Mouse (Mus musculus) midbrain, embryonic 14.5 days (tissue): ENCODE measurements around the gene Slamf1. TPM values are rescaled to one million over a fixed set of nuclear protein-coding genes. Genes with fewer than 3 reads are reported as not detected.
"Not testable (repeated sequence)": the region's sequence is repeated elsewhere in the genome, so short reads cannot be mapped to it uniquely, and the experiment has no call there.

ENCODE experiments used
- ATAC-seq: fragments of 200-750 bp; cut with Nextera tagmentation; 2 replicates; pipeline ENCODE4 v1.8.0; 2017; ENCODE audit warnings: moderate number of reproducible peaks, moderate library complexity; ENCODE audit not compliant: low FRiP score, low TSS enrichment
- DNase-seq: peaks from one replicate; pipeline ENCODE4 v3.0.0-alpha.2; 2015
- H3K27ac ChIP-seq: fragments of 300-500 bp; sonication (generic); replicated peaks from 2 replicates; pipeline ENCODE4 v1.5.1; 2014; ENCODE audit warnings: mild to moderate bottlenecking, low read depth, low read length, moderate library complexity
- H3K27me3 ChIP-seq: fragments of 300-500 bp; sonication (generic); 2 replicates; pipeline ENCODE4 v1.6.1; 2014; ENCODE audit warnings: low read length, control low read depth, mixed read lengths; ENCODE audit not compliant: control insufficient read depth, insufficient read depth
- H3K36me3 ChIP-seq: fragments of 300-500 bp; sonication (generic); 2 replicates; pipeline ENCODE4 v1.6.1; 2014; ENCODE audit warnings: low read length, control low read depth; ENCODE audit not compliant: control insufficient read depth, insufficient read depth
- H3K4me1 ChIP-seq: fragments of 300-500 bp; sonication (generic); 2 replicates; pipeline ENCODE4 v1.6.1; 2014; ENCODE audit warnings: mild to moderate bottlenecking, antibody characterized with exemption, low read length, control low read depth; ENCODE audit not compliant: control insufficient read depth, insufficient read depth
- H3K4me2 ChIP-seq: fragments of 300-500 bp; sonication (generic); 2 replicates; pipeline ENCODE4 v1.6.1; 2014; ENCODE audit warnings: mild to moderate bottlenecking, low read length, moderate library complexity
- H3K4me3 ChIP-seq: fragments of 300-500 bp; sonication (generic); replicated peaks from 2 replicates; pipeline ENCODE4 v1.5.1; 2014; ENCODE audit warnings: low read depth, low read length
- H3K9ac ChIP-seq: fragments of 300-500 bp; sonication (generic); replicated peaks from 2 replicates; pipeline ENCODE4 v1.6.1; 2014; ENCODE audit warnings: mild to moderate bottlenecking, low read length, moderate library complexity
- H3K9me3 ChIP-seq: fragments of 300-500 bp; sonication (generic); 2 replicates; pipeline ENCODE4 v1.6.1; 2016; ENCODE audit warnings: low read length, control low read depth, mixed read lengths; ENCODE audit not compliant: control insufficient read depth
- WGBS: fragments of 180-500 bp; shearing (Covaris S2); extraction: QIAGEN DNeasy Blood & Tissue Kit; methylation state at CpG from one replicate; pipeline ENCODE4 v1.1.7; 2014; 5-methylcytosine and 5-hydroxymethylcytosine counted together
- polyA plus RNA-seq: library from polyadenylated mRNA; unstranded; fragments of >200 nt; fragmentation: Nextera tagmentation; extraction: Ambion mirVana; gene quantifications from 2 replicates; pipeline ENCODE4 v1.2.1, GENCODE M21; 2014

Slamf1 gene
- polyA plus RNA-seq, 1 experiment from 2014 or later = 0.05 TPM

GRCm38 (mm10) chr1:171789407-171789806 lies 22.5 kb downstream of the Slamf1 start:
- no peak for DNase-seq
- Histone ChIP-seq H3K4me3 (no peak overlapping the region), H3K27me3 (no peaks in the 10 kb centered on the region), H3K36me3 (no peaks in the 10 kb centered on the region), H3K9me3 (no peaks in the 10 kb centered on the region), H3K27ac (no peak overlapping the region), H3K4me1 (no peaks in the 10 kb centered on the region), H3K4me2 (no peak overlapping the region), H3K9ac (no peak overlapping the region)
- no peak for ATAC-seq
- 79% methylated on average over 3 of the region's 3 CpGs for WGBS

GRCm38 (mm10) chr1:171791491-171791890 lies 24.6 kb downstream of the Slamf1 start:
- no peaks in the 10 kb centered on the region for H3K36me3 ChIP-seq
- no peaks in the 10 kb centered on the region for H3K9me3 ChIP-seq
- no peak overlapping the region for H3K27ac ChIP-seq
- H3K27me3 ChIP-seq = no peaks in the 10 kb centered on the region
- H3K4me2 ChIP-seq = no peak overlapping the region
- no peak for ATAC-seq
- 85% methylated on average over 3 of the region's 3 CpGs for WGBS
- H3K4me3 ChIP-seq = no peak overlapping the region
- no peaks in the 10 kb centered on the region for H3K4me1 ChIP-seq
- DNase-seq = no peak
- H3K9ac ChIP-seq = no peak overlapping the region

- H3K4me2 ChIP-seq = no peak overlapping the region
- H3K36me3 ChIP-seq = no peaks in the 10 kb centered on the region
- no peak overlapping the region for H3K27ac ChIP-seq
- no peaks in the 10 kb centered on the region for H3K4me1 ChIP-seq
- no peaks in the 10 kb centered on the region for H3K27me3 ChIP-seq
- H3K9ac ChIP-seq = no peak overlapping the region
- ATAC-seq (no peak), DNase-seq (no peak)
- no peak overlapping the region for H3K4me3 ChIP-seq
- H3K9me3 ChIP-seq = no peaks in the 10 kb centered on the region
- WGBS = 84% methylated on average over 2 of the region's 2 CpGs
Observed at GRCm38 (mm10) chr1:171796185-171796584, 29.3 kb downstream of the Slamf1 start.

GRCm38 (mm10) chr1:171797840-171798239 lies 30.9 kb downstream of the Slamf1 start:
- ATAC-seq (no peak), DNase-seq (no peak)
- no peaks in the 10 kb centered on the region for H3K9me3 ChIP-seq
- no peaks in the 10 kb centered on the region for H3K4me1 ChIP-seq
- H3K9ac ChIP-seq = no peak overlapping the region
- 54% methylated on average over 1 of the region's 1 CpGs for WGBS
- no peaks in the 10 kb centered on the region for H3K27me3 ChIP-seq
- no peak overlapping the region for H3K4me3 ChIP-seq
- no peak overlapping the region for H3K27ac ChIP-seq
- no peaks in the 10 kb centered on the region for H3K36me3 ChIP-seq
- no peak overlapping the region for H3K4me2 ChIP-seq

- Histone ChIP-seq H3K9me3 (no peaks in the 10 kb centered on the region), H3K4me1 (no peaks in the 10 kb centered on the region), H3K36me3 (no peaks in the 10 kb centered on the region), H3K4me3 (no peak overlapping the region), H3K4me2 (no peak overlapping the region), H3K27me3 (no peaks in the 10 kb centered on the region), H3K27ac (no peak overlapping the region), H3K9ac (no peak overlapping the region)
- ATAC-seq = no peak
- 86% methylated on average over 4 of the region's 4 CpGs for WGBS
- no peak for DNase-seq
Observed at GRCm38 (mm10) chr1:171799648-171800047, 32.7 kb downstream of the Slamf1 start.

GRCm38 (mm10) chr1:171811048-171811447 lies 44.1 kb downstream of the Slamf1 start:
- 77% methylated on average over 1 of the region's 1 CpGs for WGBS
- not testable (repeated sequence) for H3K9me3 ChIP-seq, DNase-seq, H3K27ac ChIP-seq, ATAC-seq, H3K4me1 ChIP-seq, H3K4me3 ChIP-seq, H3K36me3 ChIP-seq, H3K4me2 ChIP-seq, H3K9ac ChIP-seq, H3K27me3 ChIP-seq

- Histone ChIP-seq H3K4me1 (no peaks in the 10 kb centered on the region), H3K4me2 (no peak overlapping the region), H3K27ac (no peak overlapping the region), H3K9ac (no peak overlapping the region), H3K27me3 (no peaks in the 10 kb centered on the region), H3K9me3 (no peaks in the 10 kb centered on the region), H3K4me3 (no peak overlapping the region), H3K36me3 (no peaks in the 10 kb centered on the region)
- DNase-seq (peak; percentile 89), ATAC-seq (peak; percentile 83)
- WGBS = 13% methylated on average over 8 of the region's 8 CpGs
Observed at GRCm38 (mm10) chr1:171815545-171816439, 48.9 kb downstream of the Slamf1 start.

- H3K27ac ChIP-seq = no peak overlapping the region
- H3K36me3 ChIP-seq = no peaks in the 10 kb centered on the region
- no peaks in the 10 kb centered on the region for H3K4me1 ChIP-seq
- no peak overlapping the region for H3K4me3 ChIP-seq
- no peak for ATAC-seq
- WGBS = 89% methylated on average over 4 of the region's 4 CpGs
- H3K4me2 ChIP-seq = no peak overlapping the region
- DNase-seq = no peak
- H3K9me3 ChIP-seq = no peaks in the 10 kb centered on the region
- H3K9ac ChIP-seq = no peak overlapping the region
- H3K27me3 ChIP-seq = no peaks in the 10 kb centered on the region
Observed at GRCm38 (mm10) chr1:171816991-171817390, 50.1 kb downstream of the Slamf1 start.

GRCm38 (mm10) chr1:171821331-171821730 lies 54.4 kb downstream of the Slamf1 start:
- Histone ChIP-seq H3K27me3 (no peaks in the 10 kb centered on the region), H3K4me3 (no peak overlapping the region), H3K27ac (no peak overlapping the region), H3K9me3 (no peaks in the 10 kb centered on the region), H3K36me3 (no peaks in the 10 kb centered on the region), H3K9ac (no peak overlapping the region), H3K4me1 (no peaks in the 10 kb centered on the region), H3K4me2 (no peak overlapping the region)
- 18% methylated on average over 1 of the region's 1 CpGs for WGBS
- DNase-seq = no peak
- ATAC-seq = no peak
